Comparison of ENCODE assay signal across 8 mouse cellular contexts in genomic region chr14:58282708-58283290, GRCm38 (mm10).
DNase-seq lines count a peak whose midpoint lies in the region; ATAC-seq and TF ChIP-seq lines count a peak whose summit lies in the region.

No protein-coding gene starts in this region.

- H3K4me1 ChIP-seq in forebrain, embryonic 15.5 days = no peaks in the 10 kb centered on the region
- H3K4me1 ChIP-seq in forebrain, embryonic 10.5 days = no peaks in the 10 kb centered on the region
- H3K4me1 ChIP-seq in lung, embryonic 15.5 days = no peaks in the 10 kb centered on the region
- H3K4me1 ChIP-seq in olfactory bulb, adult 2 months (ENCODE audit: control insufficient read depth, insufficient read depth, low read length) = peaks cover 4% of the 10 kb centered on the region; the same call in 1 of the 2 replicates

- ATAC-seq in forebrain, embryonic 15.5 days (replicated peaks) = no peak
- no peak for ATAC-seq in lung, embryonic 15.5 days (ENCODE audit: borderline replicate concordance, extremely low read depth, low FRiP score, low TSS enrichment)
- ATAC-seq in megakaryocyte progenitor cell, adult 5-6 weeks (replicated peaks; ENCODE audit: poor library complexity) = no peak

- peak overlapping the region; percentile 17; the same call in 1 of the 2 replicates for H3K4me2 ChIP-seq in forebrain, embryonic 15.5 days (replicated peaks)
- peak overlapping the region; percentile 41 for H3K4me2 ChIP-seq in lung, embryonic 15.5 days

- no peak for TF ChIP-seq POLR2A in olfactory bulb, adult 2 months (IDR thresholded peaks at IDR 0.05; ENCODE audit: insufficient read depth, low read depth, low read length)

- no peak overlapping the region for H3K9ac ChIP-seq in forebrain, embryonic 15.5 days (replicated peaks)
- no peak overlapping the region for H3K9ac ChIP-seq in lung, embryonic 15.5 days

- H3K27me3 ChIP-seq in forebrain, embryonic 15.5 days = no peaks in the 10 kb centered on the region
- no peaks in the 10 kb centered on the region for H3K27me3 ChIP-seq in forebrain, embryonic 10.5 days (ENCODE audit: poor library complexity, severe bottlenecking)
- no peaks in the 10 kb centered on the region for H3K27me3 ChIP-seq in lung, embryonic 15.5 days

- no peaks in the 10 kb centered on the region for H3K9me3 ChIP-seq in forebrain, embryonic 15.5 days
- H3K9me3 ChIP-seq in forebrain, embryonic 10.5 days = no peaks in the 10 kb centered on the region; the same call in 1 of the 2 replicates
- no peaks in the 10 kb centered on the region for H3K9me3 ChIP-seq in lung, embryonic 15.5 days

- H3K27ac ChIP-seq in forebrain, embryonic 15.5 days (replicated peaks) = no peak overlapping the region
- no peak overlapping the region for H3K27ac ChIP-seq in forebrain, embryonic 10.5 days
- no peak overlapping the region for H3K27ac ChIP-seq in lung, embryonic 15.5 days
- H3K27ac ChIP-seq in olfactory bulb, adult 2 months (ENCODE audit: insufficient read depth, low read depth, low read length) = no peak overlapping the region; the same call in 1 of the 2 replicates

- no peak for DNase-seq in forebrain, embryonic 10.5 days (ENCODE audit: extremely low spot score, low spot score)
- DNase-seq in lung, postnatal 25 days (ENCODE audit: low spot score) = no peak
- peak; percentile 24 to 25 for DNase-seq in cerebellum, postnatal 36 days
- no peak for DNase-seq in layer of hippocampus, postnatal 10 days (ENCODE audit: low spot score in 2 of 2)

- H3K36me3 ChIP-seq in forebrain, embryonic 15.5 days = no peaks in the 10 kb centered on the region
- H3K36me3 ChIP-seq in forebrain, embryonic 10.5 days (replicated peaks) = no peaks in the 10 kb centered on the region
- H3K36me3 ChIP-seq in lung, embryonic 15.5 days = no peaks in the 10 kb centered on the region

- peak overlapping the region; percentile 19 for H3K4me3 ChIP-seq in forebrain, embryonic 15.5 days
- H3K4me3 ChIP-seq in forebrain, embryonic 10.5 days = no peak overlapping the region
- H3K4me3 ChIP-seq in lung, embryonic 15.5 days = peak overlapping the region; percentile 7; the same call in 1 of the 2 replicates
- H3K4me3 ChIP-seq in olfactory bulb, adult 2 months (ENCODE audit: insufficient read depth, low read depth, low read length) = peak overlapping the region; percentile 33

- whole genome bisulfite sequencing in forebrain, embryonic 15.5 days = 65% methylated on average over 15 of the region's 15 CpGs
- 87% methylated on average over 15 of the region's 15 CpGs for WGBS in forebrain, embryonic 10.5 days
- 33% methylated on average over 15 of the region's 15 CpGs for WGBS in lung, embryonic 15.5 days
- 19% methylated on average over 15 of the region's 15 CpGs for WGBS in olfactory bulb, adult 2 months

- TF ChIP-seq CTCF in olfactory bulb, adult 2 months (IDR thresholded peaks at IDR 0.05; ENCODE audit: insufficient read depth, low read depth, low read length) = no peak

Comparison
In these comparisons a context has a peak if more than half of its experiments do, and no peak if none do; other contexts are left out.
1. DNase-seq: peak in cerebellum, postnatal 36 days (2 of 2); none in forebrain, embryonic 10.5 days (single experiment), lung, postnatal 25 days (single experiment) and layer of hippocampus, postnatal 10 days (0 of 2).